Mouse (Mus musculus) CH12.LX (cell line): ENCODE measurements around the gene St8sia1. TPM values are rescaled to one million over a fixed set of nuclear protein-coding genes. Genes with fewer than 3 reads are reported as not detected.
"Not testable (repeated sequence)": the region's sequence is repeated elsewhere in the genome, so short reads cannot be mapped to it uniquely, and the experiment has no call there.

Experiments
- DNase-seq: peaks from one replicate; pipeline ENCODE4 v3.0.0-alpha.2; 2013; ENCODE audit errors: extremely low read depth
- H3K27ac ChIP-seq: 2 replicates; pipeline ENCODE4 v1.5.1; 2012; ENCODE audit warnings: low read depth, mild to moderate bottlenecking, control low read depth, moderate library complexity; ENCODE audit not compliant: insufficient read depth
- H3K27me3 ChIP-seq: replicated peaks from 2 replicates; pipeline ENCODE3; 2012; ENCODE audit warnings: inconsistent platforms
- H3K36me3 ChIP-seq, 2 experiments: replicated peaks in 1 of 2; 2 replicates each; pipeline versions ENCODE3 to v1.6.1; 2012; ENCODE audit warnings: inconsistent platforms in 1 of 2, low read length in 1 of 2, mild to moderate bottlenecking in 1 of 2, mixed read lengths in 1 of 2, moderate library complexity in 1 of 2; ENCODE audit not compliant: control insufficient read depth in 1 of 2, insufficient read depth in 1 of 2
- H3K4me1 ChIP-seq, 2 experiments: 2 replicates each; pipeline ENCODE4 v1.6.1; 2012; ENCODE audit warnings: inconsistent platforms in 1 of 2, moderate library complexity in 1 of 2; ENCODE audit not compliant: insufficient read depth in 2 of 2, control insufficient read depth in 1 of 2
- H3K4me2 ChIP-seq: 2 replicates; pipeline ENCODE4 v1.6.1; 2012; ENCODE audit warnings: low read depth, mild to moderate bottlenecking, control low read depth; ENCODE audit not compliant: poor library complexity, insufficient read depth, severe bottlenecking
- H3K4me3 ChIP-seq, 3 experiments: fragments of 150-350 bp in 1 of 3; sonication (generic) in 1 of 3; replicated peaks in 1 of 3; 2 replicates each; pipeline versions ENCODE3 to v1.5.1; 2011 to 2012; ENCODE audit warnings: low read depth in 2 of 3, low read length in 2 of 3, mild to moderate bottlenecking in 2 of 3, moderate library complexity in 2 of 3, control low read depth in 1 of 3, improper control_type of control experiment in 1 of 3, inconsistent platforms in 1 of 3, mixed read lengths in 1 of 3; ENCODE audit not compliant: poor library complexity in 1 of 3
- H3K79me2 ChIP-seq: replicated peaks from 2 replicates; pipeline ENCODE4 v1.6.1; 2012; ENCODE audit warnings: mild to moderate bottlenecking, moderate library complexity; ENCODE audit not compliant: control insufficient read depth, poor library complexity, insufficient read depth, severe bottlenecking; ENCODE audit errors: extremely low read depth
- H3K9ac ChIP-seq: 2 replicates; pipeline ENCODE4 v1.6.1; 2012; ENCODE audit warnings: low read depth, mild to moderate bottlenecking, control low read depth, moderate library complexity; ENCODE audit not compliant: insufficient read depth
- H3K9me3 ChIP-seq: replicated peaks from 2 replicates; pipeline ENCODE3; 2012; ENCODE audit warnings: low read length, inconsistent platforms, mixed read lengths
- BHLHE40 ChIP-seq: IDR thresholded peaks from 2 replicates; pipeline ENCODE4 v1.6.1; 2011; ENCODE audit warnings: mild to moderate bottlenecking, low read depth, low read length, improper control_type of control experiment
- E2F4 ChIP-seq: IDR thresholded peaks from 2 replicates; pipeline ENCODE4 v1.6.1; 2011; ENCODE audit warnings: low read depth, low read length, improper control_type of control experiment; ENCODE audit not compliant: insufficient replicate concordance
- ELF1 ChIP-seq: IDR thresholded peaks from 2 replicates; pipeline ENCODE4 v1.6.1; 2014; ENCODE audit warnings: low read depth, mild to moderate bottlenecking, inconsistent platforms, low read length, improper control_type of control experiment
- EP300 ChIP-seq: IDR thresholded peaks from 2 replicates; pipeline ENCODE4 v1.6.1; 2011; ENCODE audit warnings: low read length, improper control_type of control experiment
- ETS1 ChIP-seq: conservative IDR thresholded peaks from 2 replicates; pipeline ENCODE4 v1.6.1; 2012; ENCODE audit warnings: low read depth, mild to moderate bottlenecking, inconsistent platforms, low read length, improper control_type of control experiment, moderate library complexity
- JUN ChIP-seq: IDR thresholded peaks from 2 replicates; pipeline ENCODE4 v1.6.1; 2011; ENCODE audit warnings: low read depth, mild to moderate bottlenecking, low read length, improper control_type of control experiment, moderate library complexity; ENCODE audit not compliant: insufficient read depth
- JUND ChIP-seq: conservative IDR thresholded peaks from 2 replicates; pipeline ENCODE4 v1.6.1; 2011; ENCODE audit warnings: low read depth, low read length, improper control_type of control experiment
- KAT2A ChIP-seq: IDR thresholded peaks from 2 replicates; pipeline ENCODE4 v1.6.1; 2012; ENCODE audit warnings: low read length, improper control_type of control experiment, inconsistent platforms; ENCODE audit not compliant: insufficient replicate concordance
- MAX ChIP-seq: IDR thresholded peaks from 2 replicates; pipeline ENCODE4 v1.6.1; 2011; ENCODE audit warnings: low read length, improper control_type of control experiment
- MEF2A ChIP-seq: IDR thresholded peaks from 2 replicates; pipeline ENCODE4 v1.6.1; 2014; ENCODE audit warnings: low read depth, mild to moderate bottlenecking, inconsistent platforms, low read length, improper control_type of control experiment, borderline replicate concordance
- NELFE ChIP-seq: IDR thresholded peaks from 2 replicates; pipeline ENCODE4 v1.6.1; 2011; ENCODE audit warnings: low read depth, low read length, improper control_type of control experiment
- POLR2AphosphoS2 ChIP-seq: IDR thresholded peaks from 2 replicates; pipeline ENCODE4 v1.6.1; 2011; ENCODE audit warnings: low read depth, low read length, improper control_type of control experiment
- RAD21 ChIP-seq: IDR thresholded peaks from 2 replicates; pipeline ENCODE4 v1.6.1; 2011; ENCODE audit warnings: low read depth, mild to moderate bottlenecking, low read length, improper control_type of control experiment, moderate library complexity
- SIN3A ChIP-seq: IDR thresholded peaks from 2 replicates; pipeline ENCODE4 v1.6.1; 2012; ENCODE audit warnings: low read length, improper control_type of control experiment, inconsistent platforms
- TCF12 ChIP-seq: IDR thresholded peaks from 2 replicates; pipeline ENCODE4 v1.6.1; 2014; ENCODE audit warnings: low read depth, mild to moderate bottlenecking, inconsistent platforms, low read length, improper control_type of control experiment
- USF1 ChIP-seq: IDR thresholded peaks from 2 replicates; pipeline ENCODE4 v1.6.1; 2014; ENCODE audit warnings: low read depth, mild to moderate bottlenecking, inconsistent platforms, low read length, improper control_type of control experiment
- USF2 ChIP-seq: conservative IDR thresholded peaks from 2 replicates; pipeline ENCODE4 v1.6.1; 2011; ENCODE audit warnings: low read depth, low read length, improper control_type of control experiment
- ZC3H11A ChIP-seq: IDR thresholded peaks from 2 replicates; pipeline ENCODE4 v1.6.1; 2012; ENCODE audit warnings: low read depth, mild to moderate bottlenecking, inconsistent platforms, low read length, improper control_type of control experiment
- ZKSCAN1 ChIP-seq: IDR thresholded peaks from 2 replicates; pipeline ENCODE4 v1.6.1; 2012; ENCODE audit warnings: low read depth, inconsistent platforms, low read length, improper control_type of control experiment, borderline replicate concordance
- dilution Hi-C: fragments of 300-500 bp; cut with MboI; formaldehyde crosslinking; loops from 2 replicates; pipeline ENCODE4 v1.14.3; 2020; ENCODE audit warnings: low sequenced_read_pairs; ENCODE audit not compliant: extremely low pct_unique_long_range_greater_than_20kb, extremely low pct_ligation_motif_present
- in situ Hi-C: fragments of 300-500 bp; cut with MboI; formaldehyde crosslinking; loops from 3 replicates; pipeline ENCODE4 v1.14.3; 2019; ENCODE audit warnings: low sequenced_read_pairs, low pct_ligation_motif_present, low pct_unique_long_range_greater_than_20kb, mixed read lengths
- polyA plus RNA-seq: library from polyadenylated mRNA; unstranded; fragments of >175 nt; gene quantifications from 2 replicates; pipeline ENCODE4 v1.2.1, GENCODE M21; 2012; ENCODE audit warnings: low read depth; ENCODE audit not compliant: insufficient read length
- total RNA-seq, 2 experiments: library from RNA; depleted of rRNA; stranded (reverse); fragments of 300-350 nt in 1 of 2; fragments of >200 nt in 1 of 2; gene quantifications; 2 replicates each; pipeline ENCODE4 v1.2.3; 2012 to 2014

The St8sia1 gene
- total and polyA plus RNA-seq, 3 experiments, result 0.13 to 0.51 (median 0.20) TPM

GRCm38 (mm10) chr6:143008865-143009264 lies 44.6 kb upstream of the St8sia1 start:
- dilution Hi-C loops (no loop called here), in situ Hi-C loops (no loop called here)
- no peaks in the 10 kb centered on the region for H3K79me2 ChIP-seq

GRCm38 (mm10) chr6:143005209-143005608 lies 41.0 kb upstream of the St8sia1 start:
- H3K4me1 ChIP-seq, H3K79me2 ChIP-seq, H3K27ac ChIP-seq, H3K4me2 ChIP-seq, in situ Hi-C loops, DNase-seq, H3K9ac ChIP-seq, H3K4me3 ChIP-seq, dilution Hi-C loops, H3K27me3 ChIP-seq: not testable (repeated sequence)
- peaks cover 12% of the 10 kb centered on the region for H3K9me3 ChIP-seq
- peaks cover 0 to 12% of the 10 kb centered on the region in 2 experiments for H3K36me3 ChIP-seq

More at GRCm38 (mm10) chr6:143008865-143009264, 44.6 kb upstream of the St8sia1 start:
- H3K4me2 ChIP-seq, result no peak overlapping the region
- H3K4me3 ChIP-seq, result no peak overlapping the region
- H3K9me3 ChIP-seq, result peaks cover 12% of the 10 kb centered on the region
- DNase-seq, result no peak
- no peak for TF ChIP-seq POLR2AphosphoS2
- TF ChIP-seq ETS1, result no peak
- no peak for TF ChIP-seq BHLHE40
- no peak for TF ChIP-seq MEF2A
- no peak for TF ChIP-seq ZKSCAN1
- TF ChIP-seq JUN, result no peak
- no peak for TF ChIP-seq USF2
- TF ChIP-seq ZC3H11A, result no peak
- TF ChIP-seq TCF12, result no peak
- no peak for TF ChIP-seq EP300
- TF ChIP-seq ELF1, result no peak
- TF ChIP-seq MAX, result no peak
- TF ChIP-seq SIN3A, result no peak
- TF ChIP-seq RAD21, result no peak
- TF ChIP-seq JUND, result no peak
- TF ChIP-seq USF1, result no peak
- no peak for TF ChIP-seq E2F4
- no peak for TF ChIP-seq NELFE
- TF ChIP-seq KAT2A, result no peak
- TF ChIP-seq, all 38 proteins: peak for 0
- no peak overlapping the region for H3K9ac ChIP-seq
- no peaks in the 10 kb centered on the region for H3K27me3 ChIP-seq
- H3K4me1 ChIP-seq, result 0 out of 4 replicates have a peak, but pooled peaks cover 0 to 3% of the 10 kb centered on the region in 2 experiments
- peaks cover 19 to 47% of the 10 kb centered on the region in 2 experiments for H3K36me3 ChIP-seq
- no peak overlapping the region for H3K27ac ChIP-seq
